Mouse (Mus musculus) limb, embryonic 10.5 days (tissue): Measurements from ENCODE around the gene Sec11a. TPM values are rescaled to one million over a fixed set of nuclear protein-coding genes. Genes with fewer than 3 reads are reported as not detected.

Experiments
- DNase-seq: peaks from one replicate; pipeline ENCODE4 v3.0.0-alpha.2; 2017; ENCODE audit warnings: low spot score
- H3K27ac ChIP-seq: fragments of 300-500 bp; sonication (generic); 2 replicates; pipeline ENCODE4 v1.5.1; 2016; ENCODE audit warnings: mild to moderate bottlenecking
- H3K27me3 ChIP-seq: fragments of 300-500 bp; sonication (generic); 2 replicates; pipeline ENCODE4 v1.6.1; 2016; ENCODE audit warnings: low read depth, mild to moderate bottlenecking; ENCODE audit not compliant: poor library complexity, severe bottlenecking
- H3K36me3 ChIP-seq: fragments of 300-500 bp; sonication (generic); 2 replicates; pipeline ENCODE4 v1.6.1; 2016; ENCODE audit warnings: mild to moderate bottlenecking, moderate library complexity
- H3K4me1 ChIP-seq: fragments of 300-500 bp; sonication (generic); 2 replicates; pipeline ENCODE4 v1.6.1; 2016
- H3K4me3 ChIP-seq: fragments of 300-500 bp; sonication (generic); 2 replicates; pipeline ENCODE4 v1.5.1; 2016; ENCODE audit warnings: mild to moderate bottlenecking, moderate library complexity
- H3K9me3 ChIP-seq: fragments of 300-500 bp; sonication (generic); replicated peaks from 2 replicates; pipeline ENCODE4 v1.6.1; 2016; ENCODE audit warnings: mild to moderate bottlenecking
- WGBS: fragments of 180-500 bp; shearing (Covaris S2); methylation state at CpG from one replicate; pipeline ENCODE4 v1.1.7; 2016; 5-methylcytosine and 5-hydroxymethylcytosine counted together
- polyA plus RNA-seq: library from polyadenylated mRNA; unstranded; fragments of >200 nt; fragmentation: Nextera tagmentation; extraction: Ambion mirVana; gene quantifications from 2 replicates; pipeline ENCODE4 v1.2.1, GENCODE M21; 2016

Sec11a gene
- 191 and 201 TPM in 2 replicates for polyA plus RNA-seq

DNA sequence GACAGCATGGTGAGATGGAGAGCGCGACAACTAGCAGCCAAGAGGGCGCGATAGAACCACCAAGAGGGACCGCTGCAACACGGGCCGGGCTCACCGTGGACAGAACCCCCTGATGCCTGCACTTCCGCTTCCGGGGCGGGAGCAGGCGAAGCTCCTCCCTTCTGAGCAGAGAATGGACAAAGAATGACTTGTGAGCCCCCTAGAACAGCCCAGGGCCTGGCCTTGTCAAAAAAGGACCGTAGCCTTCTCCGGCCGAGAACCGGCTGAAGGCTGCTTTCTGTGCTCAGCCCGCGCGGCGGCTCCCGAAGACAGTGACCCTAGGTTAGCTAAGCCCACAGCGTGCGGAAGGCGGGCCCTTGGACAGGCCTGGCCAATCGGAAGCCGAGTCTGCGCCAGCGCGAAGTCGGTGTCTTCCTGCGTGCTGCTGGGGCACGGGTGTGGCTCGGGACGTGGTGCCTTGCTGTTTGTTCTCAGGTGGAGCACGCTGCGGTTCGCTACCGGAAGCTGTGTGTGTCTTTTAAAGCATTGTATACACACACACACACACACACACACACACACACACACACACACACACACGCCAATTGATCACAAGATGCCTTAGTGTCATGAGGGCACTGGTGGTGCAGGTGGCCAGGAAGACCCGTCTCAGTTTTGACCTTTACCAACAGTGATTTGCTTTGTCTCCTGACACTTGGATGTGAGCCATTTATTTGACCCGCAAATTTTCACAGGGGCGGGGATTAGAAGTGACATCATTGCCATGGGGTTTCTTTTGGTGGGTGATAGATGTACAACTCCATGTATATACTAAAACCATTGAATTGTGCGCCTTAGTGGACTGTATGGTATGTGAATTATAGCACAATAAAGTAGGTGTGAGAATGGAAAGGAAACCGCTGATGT lies at the start of gene Sec11a:
TSS of gene Sec11a (minus strand) at position 336 of the 906 bp plus-strand sequence.
- Histone ChIP-seq H3K27me3 (no peaks in the 10 kb centered on the region), H3K4me3 (peak within 1 kb of the TSS; percentile 87), H3K4me1 (peaks cover 15% of the 10 kb centered on the region), H3K9me3 (no peaks in the 10 kb centered on the region), H3K36me3 (peaks cover 26% of the 10 kb centered on the region), H3K27ac (peak within 1 kb of the TSS; percentile 99)
- DNase-seq, result peak; percentile 96
- WGBS, result 2% methylated on average over 44 of the region's 44 CpGs

DNA sequence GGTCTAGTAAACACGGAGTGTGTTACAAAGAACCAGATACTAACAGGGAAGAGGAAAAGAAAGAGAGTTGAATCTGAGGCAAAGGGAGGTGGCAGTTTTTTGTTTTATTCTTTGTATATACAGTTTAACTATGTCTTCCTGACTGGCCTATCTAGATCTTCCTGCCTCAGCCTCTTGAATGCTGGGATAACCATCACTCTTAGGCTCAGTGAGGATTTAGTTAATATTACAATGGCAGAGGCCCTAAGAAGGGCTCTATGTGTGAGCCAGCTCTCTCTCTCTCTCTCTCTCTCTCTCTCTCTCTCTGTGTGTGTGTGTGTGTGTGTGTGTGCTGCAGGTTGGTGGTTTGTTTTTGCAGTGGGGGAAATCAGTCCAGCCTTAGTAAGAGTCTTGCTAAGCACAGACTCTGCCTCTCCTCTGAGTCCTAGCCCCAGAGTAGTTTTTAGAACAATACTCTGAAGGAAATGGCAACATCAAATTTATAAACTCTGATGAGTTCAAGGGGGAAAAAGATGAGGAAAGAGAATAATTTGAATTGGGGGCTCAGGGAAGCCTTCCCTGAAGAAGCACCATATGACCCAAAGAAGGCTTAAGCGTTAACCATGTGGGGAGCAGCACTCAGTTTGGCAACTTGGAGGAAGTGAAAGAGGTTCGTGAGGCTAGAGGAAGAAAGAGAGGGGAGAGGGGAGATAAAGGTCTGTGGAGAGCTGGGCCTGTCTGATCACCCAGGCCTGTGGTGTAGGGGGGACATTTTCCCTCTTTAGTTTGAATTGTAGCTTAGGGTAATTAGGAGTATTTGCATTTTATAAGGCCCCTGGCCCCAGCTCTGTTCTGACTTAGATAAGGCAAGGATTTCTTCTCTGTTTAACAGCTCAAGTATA lies 47.9 kb upstream of the Sec11a start:
- peaks cover 37% of the 10 kb centered on the region for H3K4me1 ChIP-seq
- 47% methylated on average over 3 of the region's 3 CpGs for WGBS
- no peaks in the 10 kb centered on the region for H3K27me3 ChIP-seq
- H3K9me3 ChIP-seq, result no peaks in the 10 kb centered on the region
- H3K36me3 ChIP-seq, result peaks cover 5% of the 10 kb centered on the region; the same call in 1 of the 2 replicates
- H3K27ac ChIP-seq, result no peak overlapping the region
- H3K4me3 ChIP-seq, result peak overlapping the region; percentile 86; the same call in 1 of the 2 replicates
- no peak for DNase-seq

DNA sequence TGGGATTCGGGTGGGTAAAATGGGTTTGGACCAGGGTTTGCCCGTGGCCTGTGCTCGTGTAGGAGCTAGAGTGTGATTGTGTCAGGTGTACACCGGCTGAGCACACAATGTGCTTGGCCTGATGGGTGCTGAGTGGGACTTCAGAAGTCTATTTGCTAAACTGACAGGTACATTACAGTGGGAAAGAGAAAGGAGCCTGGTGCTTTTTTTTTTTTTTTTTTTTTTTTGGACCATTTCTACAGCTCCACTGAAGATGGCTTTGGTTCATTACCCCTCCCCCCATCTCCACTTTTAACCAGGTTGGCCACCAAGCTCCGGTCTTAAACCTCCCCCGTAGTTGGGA lies 47.1 kb upstream of the Sec11a start:
- Histone ChIP-seq H3K27ac (no peak overlapping the region), H3K36me3 (peaks cover 5% of the 10 kb centered on the region; the same call in 1 of the 2 replicates), H3K4me1 (peaks cover 37% of the 10 kb centered on the region), H3K9me3 (no peaks in the 10 kb centered on the region), H3K27me3 (no peaks in the 10 kb centered on the region), H3K4me3 (peak overlapping the region; percentile 86)
- no peak for DNase-seq
- WGBS, result 42% methylated on average over 6 of the region's 6 CpGs

DNA sequence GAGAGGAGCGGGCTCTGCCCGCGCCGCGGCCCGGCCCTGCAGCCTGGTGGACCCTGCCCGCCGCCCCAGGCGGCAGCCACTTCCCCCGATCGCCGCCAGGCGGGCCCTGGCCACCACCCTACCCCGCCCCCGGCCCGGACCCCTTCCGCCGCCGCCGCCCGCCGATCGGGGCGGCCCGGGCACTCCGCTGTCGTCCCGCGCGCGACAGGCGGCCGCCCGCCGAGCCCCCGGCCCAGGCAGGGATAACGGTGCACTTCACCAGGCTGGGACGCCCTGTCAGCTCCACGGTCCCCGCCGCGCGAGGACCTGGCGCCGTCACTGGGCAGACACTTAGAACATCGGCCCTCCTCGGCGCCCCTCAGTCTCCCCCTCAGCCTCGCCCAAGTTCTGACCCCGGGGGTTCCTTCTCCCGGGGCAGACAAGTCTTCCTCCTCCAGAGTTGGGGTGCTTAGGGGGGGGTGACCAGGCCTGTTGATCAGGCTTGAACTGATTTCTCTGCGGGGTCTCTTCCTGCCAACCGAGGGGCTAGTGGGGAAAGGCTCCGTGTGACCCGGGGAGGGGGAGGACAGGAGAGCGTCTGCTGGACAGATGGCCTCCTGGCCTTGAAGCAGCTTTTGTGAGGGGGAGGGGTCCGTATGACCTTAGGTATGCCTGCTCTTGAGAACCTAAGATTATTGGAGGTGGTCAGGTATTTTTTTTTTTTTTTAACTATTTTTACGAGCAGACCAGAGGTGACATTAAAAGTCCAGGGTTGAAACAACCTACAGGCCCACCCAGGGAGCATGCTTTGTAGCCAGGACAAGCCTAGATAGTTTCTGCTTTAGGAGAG lies 46.5 kb upstream of the Sec11a start:
- peak overlapping the region; percentile 100 for H3K27ac ChIP-seq
- WGBS, result 1% methylated on average over 54 of the region's 58 CpGs
- peaks cover 37% of the 10 kb centered on the region for H3K4me1 ChIP-seq
- peak overlapping the region; percentile 86 for H3K4me3 ChIP-seq
- peaks cover 5% of the 10 kb centered on the region; the same call in 1 of the 2 replicates for H3K36me3 ChIP-seq
- DNase-seq, result peak; percentile 86
- H3K27me3 ChIP-seq, result no peaks in the 10 kb centered on the region
- no peaks in the 10 kb centered on the region for H3K9me3 ChIP-seq

DNA sequence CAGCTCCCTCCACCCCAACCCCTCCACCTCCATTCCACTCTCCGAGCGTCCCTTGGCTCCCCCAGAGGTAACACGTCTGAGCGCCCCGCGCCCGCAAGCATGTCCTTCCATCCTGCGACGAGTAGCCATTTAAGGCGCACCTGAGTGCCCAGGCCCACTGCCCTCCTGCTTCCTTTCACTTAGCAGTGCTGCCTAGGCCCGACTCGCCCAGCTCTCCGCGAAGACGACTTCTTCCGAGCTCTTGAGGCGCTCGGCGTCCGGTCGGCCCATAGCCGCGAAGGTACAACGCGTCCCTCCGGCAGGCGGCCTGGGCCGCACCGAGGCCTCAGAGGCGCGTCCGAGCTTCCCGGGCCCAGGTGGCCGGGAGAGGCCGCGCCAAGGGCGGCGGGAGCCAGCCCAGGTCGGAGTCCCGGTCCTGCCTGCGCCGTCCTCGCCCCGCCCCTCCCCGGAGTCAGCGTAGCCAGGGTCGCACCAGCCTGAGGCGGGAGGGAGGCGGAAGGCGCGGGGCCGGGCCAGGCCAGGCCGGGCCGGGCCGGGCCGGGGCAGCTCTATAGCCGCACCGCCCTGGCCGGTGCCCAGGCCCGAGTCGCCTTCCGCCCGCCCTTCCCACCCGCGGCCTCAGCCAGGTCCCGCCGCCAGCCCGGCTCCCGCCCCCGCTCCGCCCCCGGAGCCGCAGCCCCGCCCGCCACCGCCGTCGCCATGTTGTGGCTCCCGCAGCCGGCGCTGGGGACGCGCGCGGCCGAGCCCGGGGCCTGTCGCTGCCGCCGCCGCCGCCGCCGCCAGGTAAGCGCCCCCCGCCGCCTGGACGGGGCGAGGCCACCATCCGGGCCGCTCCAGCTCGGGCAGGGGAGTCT lies 45.6 kb upstream of the Sec11a start, which contains the start of gene Zfp592:
TSS of gene Zfp592 (plus strand) at position 702 of the 854 bp plus-strand sequence.
- peaks cover 37% of the 10 kb centered on the region for H3K4me1 ChIP-seq
- peak within 1 kb of the TSS; percentile 100 for H3K27ac ChIP-seq
- peak; percentile 88 for DNase-seq
- H3K27me3 ChIP-seq, result no peaks in the 10 kb centered on the region
- H3K9me3 ChIP-seq, result no peaks in the 10 kb centered on the region
- H3K36me3 ChIP-seq, result peaks cover 5% of the 10 kb centered on the region; the same call in 1 of the 2 replicates
- H3K4me3 ChIP-seq, result peak within 1 kb of the TSS; percentile 86
- WGBS, result 2% methylated on average over 101 of the region's 102 CpGs

DNA sequence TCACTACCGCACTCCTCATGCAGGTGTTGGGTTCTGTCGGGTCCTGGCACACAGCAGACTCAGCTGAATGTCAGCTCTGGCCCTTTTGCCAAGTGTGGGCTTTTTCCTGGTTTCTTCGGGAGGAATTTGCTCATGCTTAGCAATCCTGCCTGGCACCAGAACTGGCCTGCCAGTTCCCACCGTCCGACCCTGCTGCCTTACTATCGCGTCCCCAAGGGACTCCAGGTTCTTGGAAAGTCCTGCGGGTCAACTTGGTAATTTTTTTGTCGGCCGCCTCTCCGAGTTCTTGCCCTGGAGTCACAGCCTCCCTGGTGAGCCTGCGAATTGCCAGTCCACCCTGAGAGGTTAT lies 45.0 kb upstream of the Sec11a start:
- peak overlapping the region; percentile 86 for H3K4me3 ChIP-seq
- no peaks in the 10 kb centered on the region for H3K27me3 ChIP-seq
- H3K27ac ChIP-seq, result peak overlapping the region; percentile 100
- 2% methylated on average over 12 of the region's 12 CpGs for WGBS
- H3K36me3 ChIP-seq, result peaks cover 5% of the 10 kb centered on the region; the same call in 1 of the 2 replicates
- peaks cover 37% of the 10 kb centered on the region for H3K4me1 ChIP-seq
- no peak for DNase-seq
- H3K9me3 ChIP-seq, result no peaks in the 10 kb centered on the region

DNA sequence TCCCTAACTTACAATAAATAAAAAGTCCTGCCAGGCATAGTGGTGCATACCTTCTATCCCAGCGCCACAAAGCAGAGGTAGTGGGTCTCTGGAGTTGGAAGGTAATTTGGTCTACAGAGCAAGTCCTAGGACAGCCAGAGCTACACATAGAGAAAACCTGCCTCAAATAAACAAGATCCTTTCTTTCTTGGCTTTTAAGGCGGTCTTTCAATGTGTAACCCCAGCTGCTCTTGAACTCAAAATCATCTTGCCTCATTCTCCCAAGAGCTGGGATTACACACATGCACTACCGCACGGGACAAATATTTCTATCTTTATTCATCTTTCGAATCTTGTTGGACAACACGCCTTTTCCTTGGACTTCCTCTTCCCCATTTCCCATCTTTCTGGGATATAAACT lies 44.5 kb upstream of the Sec11a start:
- DNase-seq, result no peak
- peak overlapping the region; percentile 86 for H3K4me3 ChIP-seq
- peaks cover 37% of the 10 kb centered on the region for H3K4me1 ChIP-seq
- H3K27me3 ChIP-seq, result no peaks in the 10 kb centered on the region
- peaks cover 5% of the 10 kb centered on the region; the same call in 1 of the 2 replicates for H3K36me3 ChIP-seq
- H3K27ac ChIP-seq, result peak overlapping the region; percentile 100
- WGBS, result 84% methylated on average over 6 of the region's 6 CpGs
- H3K9me3 ChIP-seq, result no peaks in the 10 kb centered on the region

DNA sequence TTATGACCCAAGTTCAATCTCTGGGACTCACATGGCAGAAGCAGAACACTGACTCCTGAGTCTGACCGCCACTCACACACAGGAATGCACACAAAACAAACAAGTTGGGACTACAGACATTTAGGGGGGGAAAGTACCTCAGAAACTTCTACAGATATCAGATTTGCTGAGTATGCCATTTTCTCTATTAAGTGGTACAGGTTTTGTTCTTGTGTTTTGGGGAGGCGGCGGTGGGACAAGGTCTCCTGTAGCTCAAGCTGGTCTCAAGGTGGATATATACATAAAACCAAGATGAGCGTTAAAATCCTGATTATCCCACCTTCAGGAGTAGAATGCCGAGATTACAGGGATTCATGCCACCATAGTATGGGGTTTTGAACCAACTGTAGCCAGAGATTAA lies 44.0 kb upstream of the Sec11a start:
- H3K9me3 ChIP-seq, result no peaks in the 10 kb centered on the region
- peaks cover 5% of the 10 kb centered on the region; the same call in 1 of the 2 replicates for H3K36me3 ChIP-seq
- H3K4me1 ChIP-seq, result peaks cover 41% of the 10 kb centered on the region
- 93% methylated on average over 5 of the region's 5 CpGs for WGBS
- no peak for DNase-seq
- no peak overlapping the region for H3K27ac ChIP-seq
- no peaks in the 10 kb centered on the region for H3K27me3 ChIP-seq
- peak overlapping the region; percentile 86; the same call in 1 of the 2 replicates for H3K4me3 ChIP-seq

DNA sequence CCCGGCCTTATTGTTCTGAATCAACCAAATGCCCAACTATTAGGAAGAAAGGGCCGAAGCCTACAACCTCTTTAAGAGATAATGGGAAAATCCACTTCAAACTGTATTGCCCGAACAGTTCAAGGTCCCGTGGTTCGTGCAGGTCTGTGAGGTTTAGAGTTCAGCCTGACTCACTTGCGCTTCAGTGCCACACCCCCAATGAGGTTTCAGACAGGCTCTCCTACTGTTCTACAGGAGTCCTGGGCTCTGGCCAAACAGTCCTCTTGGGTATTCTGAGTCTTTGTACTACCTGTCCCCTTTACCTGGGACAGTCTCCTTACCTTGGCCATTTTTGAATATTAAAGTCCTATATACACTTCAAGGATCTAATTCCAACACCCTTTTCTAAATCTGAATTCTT lies 42.7 kb upstream of the Sec11a start:
- H3K27me3 ChIP-seq, result no peaks in the 10 kb centered on the region
- no peak overlapping the region for H3K4me3 ChIP-seq
- no peaks in the 10 kb centered on the region for H3K36me3 ChIP-seq
- H3K4me1 ChIP-seq, result peaks cover 35% of the 10 kb centered on the region
- H3K27ac ChIP-seq, result no peak overlapping the region
- WGBS, result 96% methylated on average over 6 of the region's 6 CpGs
- no peaks in the 10 kb centered on the region for H3K9me3 ChIP-seq
- DNase-seq, result no peak

DNA sequence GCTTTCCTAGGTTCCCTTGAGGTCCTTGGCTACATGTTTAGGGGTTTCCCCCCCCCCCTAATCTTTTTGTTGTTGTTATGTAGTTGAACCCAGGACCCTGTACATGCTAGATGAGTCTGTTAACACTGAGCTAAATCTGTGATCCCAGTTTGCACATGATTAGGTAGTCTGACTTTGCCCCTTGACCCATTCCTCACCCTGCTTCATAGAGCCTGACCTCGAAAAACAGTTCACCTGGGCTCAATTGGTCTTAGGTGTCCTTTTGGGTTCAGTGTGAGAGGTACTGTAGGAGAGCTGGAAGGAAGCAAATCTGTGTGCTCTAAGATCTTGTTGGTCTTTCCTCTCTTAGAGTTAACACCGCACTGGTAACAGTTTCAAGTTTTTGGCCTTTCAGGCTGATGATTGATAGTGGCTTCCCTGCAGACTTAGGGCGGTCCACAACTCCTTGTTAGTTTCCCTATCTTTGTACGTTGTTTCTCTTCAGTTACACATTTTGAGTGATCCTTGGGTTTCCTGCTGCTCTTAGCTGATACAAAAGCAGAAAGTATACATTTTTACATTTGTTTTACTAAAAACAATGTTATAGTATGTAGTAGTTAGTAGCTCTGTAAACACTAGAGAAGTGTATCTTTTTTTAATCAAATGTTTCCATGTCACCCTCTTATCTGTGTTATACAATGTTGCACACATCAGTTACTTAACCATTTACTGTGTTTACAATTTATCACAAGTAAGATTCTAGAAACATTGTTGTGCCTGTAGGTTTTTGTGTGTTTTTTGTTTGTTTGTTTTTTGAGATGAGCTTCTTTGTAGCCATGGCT lies 40.4 kb upstream of the Sec11a start:
- H3K4me3 ChIP-seq, result no peak overlapping the region
- no peaks in the 10 kb centered on the region for H3K36me3 ChIP-seq
- H3K27me3 ChIP-seq, result no peaks in the 10 kb centered on the region
- peaks cover 19% of the 10 kb centered on the region for H3K4me1 ChIP-seq
- no peaks in the 10 kb centered on the region for H3K9me3 ChIP-seq
- WGBS, result 77% methylated on average over 4 of the region's 4 CpGs
- H3K27ac ChIP-seq, result no peak overlapping the region
- DNase-seq, result no peak
